Mouse (Mus musculus): ENCODE data around the gene Tmc8.

- TF ChIP-seq MAFK (IDR thresholded peaks at IDR 0.05; ENCODE audit: insufficient read depth, low read depth, low read length) (no peak), CHD2 (IDR thresholded peaks at IDR 0.05; ENCODE audit: low read depth, low read length) (no peak), ZNF384 (IDR thresholded peaks at IDR 0.05; ENCODE audit: low read depth, low read length) (no peak)
These were observed 39.6 kb upstream of the Tmc8 start for GRCm38 (mm10) chr11:117742243-117742642.
